In the genomic region with DNA sequence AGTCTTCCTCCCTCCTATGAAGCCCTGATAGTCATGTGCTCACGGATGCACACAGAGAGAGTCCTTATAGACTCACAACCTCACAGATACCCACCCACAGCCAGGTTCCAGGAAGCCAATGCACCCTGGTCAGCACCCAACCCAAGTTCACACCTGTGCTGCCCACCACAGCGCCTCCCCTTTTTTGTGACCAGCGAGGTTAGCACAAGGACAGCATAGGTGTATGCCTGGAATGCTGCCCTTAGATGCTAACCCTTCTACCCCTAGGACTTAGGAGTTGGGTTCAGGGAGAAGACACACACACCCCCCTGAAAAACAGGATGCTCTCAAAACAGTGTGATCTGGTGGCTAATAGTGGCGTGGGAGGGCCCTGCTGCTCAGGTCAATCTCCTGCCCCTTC, we compare ENCODE assay signal across 10 mouse cellular contexts. TPM values are rescaled to one million over a fixed set of nuclear protein-coding genes. Genes with fewer than 3 reads are reported as not detected.
A peak's percentile ranks its signal among the peaks of the same experiment; 100 is the strongest.
DNase-seq lines count a peak whose midpoint lies in the region; ATAC-seq and TF ChIP-seq lines count a peak whose summit lies in the region.
"Had no signal": no experiment of that assay in that cellular context is flagged by ENCODE, and none has a peak within 500 bp of the region (broad histone marks: within the 10 kb centered on the region; RNA-seq: fewer than 3 reads in every experiment).

No protein-coding gene starts in this region.

- peak overlapping the region; percentile 63; the same call in 1 of the 2 replicates for H3K27ac ChIP-seq in heart, adult 2 months
- peak overlapping the region; percentile 98 for H3K27ac ChIP-seq in lung, embryonic 15.5 days
- peak overlapping the region; percentile 66; the same call in 1 of the 2 replicates for H3K27ac ChIP-seq in intestine, postnatal 0 days (ENCODE audit: low read depth, low read length)
- H3K27ac ChIP-seq in stomach, embryonic 14.5 days (ENCODE audit: low read length): peak overlapping the region; percentile 94

- H3K9ac ChIP-seq in heart, adult 2 months (ENCODE audit: low read depth, low read length): no peak overlapping the region
- H3K9ac ChIP-seq in lung, embryonic 15.5 days: no peak overlapping the region
- H3K9ac ChIP-seq in intestine, postnatal 0 days (ENCODE audit: low read depth, low read length): no peak overlapping the region
- no peak overlapping the region for H3K9ac ChIP-seq in stomach, embryonic 14.5 days (replicated peaks; ENCODE audit: low read depth, low read length)

- no peak for DNase-seq in heart, adult 2 months
- DNase-seq in heart, postnatal 4 days: no peak
- DNase-seq in lung, postnatal 25 days (ENCODE audit: low spot score): no peak
- no peak for DNase-seq in spleen, adult 18-20 months
- DNase-seq: kidney, postnatal 25 days; liver, postnatal 0 days had no signal

- no peak overlapping the region for H3K4me3 ChIP-seq in heart, adult 2 months
- H3K4me3 ChIP-seq in lung, embryonic 15.5 days: no peak overlapping the region
- H3K4me3 ChIP-seq in intestine, postnatal 0 days (ENCODE audit: low read depth, low read length): no peak overlapping the region
- no peak overlapping the region for H3K4me3 ChIP-seq in stomach, embryonic 14.5 days (ENCODE audit: low read depth, low read length)

- H3K36me3 ChIP-seq in heart, adult 2 months (ENCODE audit: control insufficient read depth, insufficient read depth, low read length): no peaks in the 10 kb centered on the region
- H3K36me3 ChIP-seq in lung, embryonic 15.5 days: no peaks in the 10 kb centered on the region
- H3K36me3 ChIP-seq in intestine, postnatal 0 days (ENCODE audit: control insufficient read depth, insufficient read depth): no peaks in the 10 kb centered on the region
- no peaks in the 10 kb centered on the region for H3K36me3 ChIP-seq in stomach, embryonic 14.5 days (ENCODE audit: control insufficient read depth, insufficient read depth, low read length)

- no peaks in the 10 kb centered on the region for H3K27me3 ChIP-seq in heart, adult 2 months (ENCODE audit: control insufficient read depth, insufficient read depth, low read length)
- H3K27me3 ChIP-seq in lung, embryonic 15.5 days: no peaks in the 10 kb centered on the region
- H3K27me3 ChIP-seq in intestine, postnatal 0 days (replicated peaks; ENCODE audit: control insufficient read depth, insufficient read depth, low read length): no peaks in the 10 kb centered on the region
- no peaks in the 10 kb centered on the region for H3K27me3 ChIP-seq in stomach, embryonic 14.5 days (ENCODE audit: control insufficient read depth, insufficient read depth, low read length)

- H3K4me1 ChIP-seq in heart, adult 2 months (ENCODE audit: control insufficient read depth, insufficient read depth, low read length): peaks cover 40% of the 10 kb centered on the region
- H3K4me1 ChIP-seq in lung, embryonic 15.5 days: peaks cover 98% of the 10 kb centered on the region
- peaks cover 25% of the 10 kb centered on the region for H3K4me1 ChIP-seq in intestine, postnatal 0 days (replicated peaks; ENCODE audit: control insufficient read depth, insufficient read depth, low read length)
- H3K4me1 ChIP-seq in stomach, embryonic 14.5 days (ENCODE audit: control insufficient read depth, insufficient read depth, low read length): peaks cover 86% of the 10 kb centered on the region

- no peaks in the 10 kb centered on the region for H3K79me2 ChIP-seq in heart, adult 2 months (replicated peaks; ENCODE audit: control insufficient read depth, insufficient read depth, low read length)

- no peak for TF ChIP-seq EP300 in heart, adult 2 months (IDR thresholded peaks at IDR 0.05; ENCODE audit: insufficient read depth, low read depth, low read length)

- intact Hi-C loops in heart, adult 2 months (cut with DNase I): loop anchor here (5.0 kb wide), 1 partner anchor 33 kb away; no protein-coding TSS in a partner anchor

- no peak for ATAC-seq in lung, embryonic 15.5 days (ENCODE audit: borderline replicate concordance, extremely low read depth, low FRiP score, low TSS enrichment)
- ATAC-seq in intestine, postnatal 0 days: no peak
- no peak for ATAC-seq in stomach, embryonic 14.5 days (ENCODE audit: insufficient number of reproducible peaks, insufficient read depth, low FRiP score, low read depth)
- ATAC-seq in granulocyte monocyte progenitor cell, adult 5-6 weeks (replicated peaks; ENCODE audit: poor library complexity, severe bottlenecking): no peak
- ATAC-seq: liver, postnatal 0 days had no signal

- no peaks in the 10 kb centered on the region for H3K9me3 ChIP-seq in lung, embryonic 15.5 days
- no peaks in the 10 kb centered on the region for H3K9me3 ChIP-seq in intestine, postnatal 0 days (ENCODE audit: control insufficient read depth)
- no peaks in the 10 kb centered on the region for H3K9me3 ChIP-seq in stomach, embryonic 14.5 days (ENCODE audit: control insufficient read depth, low read depth, low read length)

- no peak for TF ChIP-seq CTCF in heart, adult 2 months (IDR thresholded peaks at IDR 0.05)
- TF ChIP-seq CTCF in intestine, postnatal 0 days (IDR thresholded peaks at IDR 0.05; ENCODE audit: low read depth): no peak

- TF ChIP-seq POLR2A in heart, adult 2 months (IDR thresholded peaks at IDR 0.05; ENCODE audit: insufficient read depth, low read depth, low read length): no peak

- WGBS in heart, adult 2 months: 77% methylated on average over 4 of the region's 4 CpGs
- WGBS in lung, embryonic 15.5 days: 60% methylated on average over 4 of the region's 4 CpGs
- 75% methylated on average over 4 of the region's 4 CpGs for WGBS in intestine, postnatal 0 days
- WGBS in stomach, embryonic 14.5 days: 67% methylated on average over 4 of the region's 4 CpGs

- 0 out of 2 replicates have a peak overlapping the region, but pooled peaks have one; percentile 6 for H3K4me2 ChIP-seq in lung, embryonic 15.5 days
- H3K4me2 ChIP-seq in intestine, postnatal 0 days (replicated peaks; ENCODE audit: low read depth): no peak overlapping the region
- peak overlapping the region; percentile 5; the same call in 1 of the 2 replicates for H3K4me2 ChIP-seq in stomach, embryonic 14.5 days (replicated peaks; ENCODE audit: low read depth, low read length)

RNA-seq across cellular contexts. Expression of gene Wasf2, which starts 40.5 kb away (rescaled TPM):
- 10 to 100 TPM; 77.5 to 83.8 TPM for total RNA-seq in heart, adult 2 months (2021)
- polyA plus RNA-seq in heart, adult 2 months (2012; rRNA removed): 34.6 and 39.7 TPM in 2 replicates
- 100 to 1,000 TPM; 141 to 149 TPM for total RNA-seq in heart, postnatal 4 days (2021)
- polyA plus RNA-seq in lung, embryonic 15.5 days (2015; fragmentation: Nextera tagmentation; extraction: Ambion mirVana): 120 and 136 TPM in 2 replicates
- polyA plus RNA-seq in intestine, postnatal 0 days (2015; fragmentation: Nextera tagmentation; extraction: Ambion mirVana): 64.6 and 68.4 TPM in 2 replicates
- 120 and 124 TPM in 2 replicates for polyA plus RNA-seq in stomach, embryonic 14.5 days (2014; fragmentation: Nextera tagmentation; extraction: Ambion mirVana)
- total RNA-seq in granulocyte monocyte progenitor cell, adult 5-6 weeks (2014; fragmentation: Nextera tagmentation): 109 and 147 TPM in 2 replicates
- 34.1 and 37.3 TPM in 2 replicates for total RNA-seq in granulocyte monocyte progenitor cell, adult 5-6 weeks (2017)
